Mouse (Mus musculus): Measurements from ENCODE around the gene Slc6a21.

- TF ChIP-seq E2F4 (IDR thresholded peaks at IDR 0.05; ENCODE audit: insufficient read depth) (no peak), POLR2A (IDR thresholded peaks at IDR 0.05; ENCODE audit: insufficient read length, low read depth) (no peak), MAX (IDR thresholded peaks at IDR 0.05; ENCODE audit: low read depth) (no peak), TCF3 (IDR thresholded peaks at IDR 0.05; ENCODE audit: insufficient read length, low read depth) (no peak), POLR2AphosphoS2 (IDR thresholded peaks at IDR 0.05; ENCODE audit: insufficient read length, low read depth) (no peak), MYOD1 (IDR thresholded peaks at IDR 0.05; ENCODE audit: control insufficient read depth in 1 of 3, insufficient read length in 2 of 3, low read depth in 2 of 3) (no peak), USF1 (IDR thresholded peaks at IDR 0.05; ENCODE audit: low read depth) (no peak), MYOG (IDR thresholded peaks at IDR 0.05; ENCODE audit: control insufficient read depth in 1 of 3, insufficient read depth in 1 of 3, insufficient read length in 2 of 3, low read depth in 2 of 3) (no peak)
Measured at GRCm38 (mm10) chr7:45229046-45229445, 48.3 kb upstream of the Slc6a21 start.
